Mouse (Mus musculus) forelimb bud, embryonic 11.5 days (tissue): ENCODE data around the gene Mov10.

Source experiments
- DNase-seq: peaks from one replicate; pipeline ENCODE4 v3.0.0-alpha.2; 2012; ENCODE audit warnings: low read depth, low spot score

The Mov10 gene

GRCm38 (mm10) chr3:104805539-104805938, 12.8 kb downstream of the Mov10 start:
- no peak for DNase-seq

GRCm38 (mm10) chr3:104804312-104804711, 14.1 kb downstream of the Mov10 start:
- no peak for DNase-seq

GRCm38 (mm10) chr3:104801481-104801880, 16.9 kb downstream of the Mov10 start:
- DNase-seq = no peak

- DNase-seq = no peak
These were observed 17.7 kb downstream of the Mov10 start for GRCm38 (mm10) chr3:104800681-104801080.

- no peak for DNase-seq
These were observed 21.8 kb downstream of the Mov10 start for GRCm38 (mm10) chr3:104796430-104797082.

- no peak for DNase-seq
These were observed 22.6 kb downstream of the Mov10 start for GRCm38 (mm10) chr3:104795661-104796340.

GRCm38 (mm10) chr3:104794953-104795470, 23.4 kb downstream of the Mov10 start:
- DNase-seq = no peak

- DNase-seq = peak; percentile 88
These were observed 24.2 kb downstream of the Mov10 start for GRCm38 (mm10) chr3:104793871-104794828.

GRCm38 (mm10) chr3:104792360-104793270, 25.7 kb downstream of the Mov10 start:
- no peak for DNase-seq

- DNase-seq = no peak
These were observed 26.7 kb downstream of the Mov10 start for GRCm38 (mm10) chr3:104791671-104792070.

- no peak for DNase-seq
These were observed 27.3 kb downstream of the Mov10 start for GRCm38 (mm10) chr3:104791017-104791416.

GRCm38 (mm10) chr3:104790401-104790937, 27.9 kb downstream of the Mov10 start:
- DNase-seq = peak; percentile 73

- no peak for DNase-seq
These were observed 28.5 kb downstream of the Mov10 start for GRCm38 (mm10) chr3:104789822-104790221.

GRCm38 (mm10) chr3:104789312-104789605, 29.1 kb downstream of the Mov10 start:
- no peak for DNase-seq

- DNase-seq = peak; percentile 85
These were observed 29.6 kb downstream of the Mov10 start for GRCm38 (mm10) chr3:104788561-104789311.

- no peak for DNase-seq
These were observed 30.3 kb downstream of the Mov10 start, which contains the start of gene Rhoc for GRCm38 (mm10) chr3:104788075-104788474. Rhoc (plus strand) TSS chr3:104788375.

- no peak for DNase-seq
These were observed 33.1 kb downstream of the Mov10 start for GRCm38 (mm10) chr3:104785284-104785683.

- DNase-seq = no peak
These were observed 34.3 kb downstream of the Mov10 start for GRCm38 (mm10) chr3:104783971-104784500.

- no peak for DNase-seq
These were observed 36.2 kb downstream of the Mov10 start for GRCm38 (mm10) chr3:104782061-104782681.
